23 mouse cellular contexts compared by ENCODE assay signal in the genomic region with DNA sequence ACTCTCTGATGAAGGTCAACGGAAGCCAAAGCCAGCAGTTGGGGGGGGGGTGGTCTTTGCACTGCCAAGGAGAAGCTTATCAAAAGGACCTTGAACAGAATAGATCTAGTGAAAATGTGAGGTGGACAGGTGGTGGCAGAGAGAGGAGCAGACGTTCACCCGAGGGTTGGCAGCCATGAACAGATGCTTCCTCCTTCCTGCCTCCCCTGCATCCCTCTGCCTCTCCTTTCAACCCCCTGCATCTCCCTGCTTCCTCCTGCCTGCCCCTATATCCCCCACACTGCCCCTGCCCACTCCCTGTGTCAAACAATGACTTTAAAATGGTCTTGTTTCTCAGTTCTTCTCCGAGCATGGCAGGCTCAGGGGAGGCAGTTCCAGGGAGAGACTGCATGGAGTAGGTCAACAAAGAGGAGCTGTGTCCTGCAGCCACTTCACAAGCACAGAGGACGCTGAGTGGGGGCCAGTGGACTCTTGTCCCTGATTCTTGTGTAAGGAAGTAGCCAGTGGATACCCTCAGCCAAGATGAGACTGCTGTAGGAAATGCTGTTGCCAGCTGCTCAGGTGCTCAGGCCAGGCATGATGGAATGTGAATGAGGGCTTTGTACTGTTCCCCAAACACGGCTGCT. TPM values are rescaled to one million over a fixed set of nuclear protein-coding genes. Genes with fewer than 3 reads are reported as not detected.
DNase-seq lines count a peak whose midpoint lies in the region; ATAC-seq and TF ChIP-seq lines count a peak whose summit lies in the region.
"Had no signal": no experiment of that assay in that cellular context is flagged by ENCODE, and none has a peak within 500 bp of the region (broad histone marks: within the 10 kb centered on the region; RNA-seq: fewer than 3 reads in every experiment).

No protein-coding gene starts in this region.

- TF ChIP-seq POLR2A in cerebellum, adult 2 months (IDR thresholded peaks at IDR 0.05; ENCODE audit: borderline replicate concordance, insufficient read depth, low read length) = no peak

- H3K36me3 ChIP-seq in hindbrain, postnatal 0 days (ENCODE audit: insufficient read depth, low read length) = no peaks in the 10 kb centered on the region
- H3K36me3 ChIP-seq: heart, embryonic 10.5 days; limb, embryonic 12.5 days had no signal

- no peak overlapping the region for H3K4me2 ChIP-seq in hindbrain, postnatal 0 days (ENCODE audit: low read depth, low read length)
- H3K4me2 ChIP-seq: forebrain, embryonic 13.5 days; limb, embryonic 12.5 days had no signal

- no peak for ATAC-seq in hindbrain, postnatal 0 days
- ATAC-seq: activated CD4-positive, CD25-positive, alpha-beta regulatory T cell, adult 4 months; forebrain, embryonic 13.5 days; Patski had no signal

- no peak for TF ChIP-seq CTCF in cerebellum, adult 2 months (IDR thresholded peaks at IDR 0.05; ENCODE audit: borderline replicate concordance, insufficient read depth, low read depth, low read length)
- TF ChIP-seq CTCF in hindbrain, postnatal 0 days (IDR thresholded peaks at IDR 0.05; ENCODE audit: low read depth) = no peak

- 0 out of 2 replicates have a peak overlapping the region, but pooled peaks have one; percentile 13 for H3K9ac ChIP-seq in hindbrain, postnatal 0 days (replicated peaks; ENCODE audit: low read length)
- H3K9ac ChIP-seq: forebrain, embryonic 13.5 days; limb, embryonic 12.5 days; liver, embryonic 14.5 days had no signal

- H3K9me3 ChIP-seq in hindbrain, postnatal 0 days (ENCODE audit: low read length) = no peaks in the 10 kb centered on the region
- H3K9me3 ChIP-seq: forebrain, embryonic 13.5 days; heart, embryonic 10.5 days; limb, embryonic 12.5 days had no signal

- H3K4me3 ChIP-seq in cerebellum, adult 2 months (replicated peaks; ENCODE audit: insufficient read depth, low read depth, low read length) = no peak overlapping the region
- H3K4me3 ChIP-seq in hindbrain, postnatal 0 days (ENCODE audit: low read length) = no peak overlapping the region
- H3K4me3 ChIP-seq: forebrain, embryonic 13.5 days; heart, embryonic 10.5 days; limb, embryonic 12.5 days had no signal

- DNase-seq in layer of hippocampus, adult 11-12 months (ENCODE audit: low spot score) = peak; percentile 28
- DNase-seq in layer of hippocampus, adult 8-10 months (ENCODE audit: low spot score in 2 of 2) = no peak
- DNase-seq in brain, adult 2 months (ENCODE audit: low read depth, low spot score) = peak; percentile 80
- peak; percentile 54 to 60 for DNase-seq in cerebellum, adult 2 months
- no peak for DNase-seq in hindbrain, postnatal 0 days (ENCODE audit: low spot score)
- no peak for DNase-seq in frontal cortex, postnatal 25 days (ENCODE audit: low spot score in 2 of 2)
- no peak for DNase-seq in thymus, postnatal 10 days (ENCODE audit: low spot score in 2 of 2)
- DNase-seq: adrenal gland, postnatal 36 days; gastrocnemius, postnatal 36 days; heart, postnatal 10 days; kidney, adult 9 months; kidney, postnatal 36 days; spleen, adult 18-20 months; thymus, adult 18-20 months had no signal

- no peaks in the 10 kb centered on the region for H3K27me3 ChIP-seq in cerebellum, adult 2 months (ENCODE audit: control insufficient read depth, insufficient read depth, low read length)
- H3K27me3 ChIP-seq in hindbrain, postnatal 0 days (ENCODE audit: insufficient read depth, low read length) = no peaks in the 10 kb centered on the region
- H3K27me3 ChIP-seq: forebrain, embryonic 13.5 days; limb, embryonic 12.5 days had no signal

- 18% methylated on average over 6 of the region's 6 CpGs for WGBS in cerebellum, adult 2 months
- 33% methylated on average over 6 of the region's 6 CpGs for WGBS in hindbrain, postnatal 0 days

- peak overlapping the region; percentile 64 for H3K27ac ChIP-seq in cerebellum, adult 2 months (ENCODE audit: insufficient read depth, low read length)
- peak overlapping the region; percentile 64 for H3K27ac ChIP-seq in hindbrain, postnatal 0 days
- H3K27ac ChIP-seq: forebrain, embryonic 13.5 days; heart, embryonic 10.5 days; limb, embryonic 12.5 days; liver, embryonic 14.5 days had no signal

- peaks cover 45% of the 10 kb centered on the region for H3K4me1 ChIP-seq in cerebellum, adult 2 months (ENCODE audit: control insufficient read depth, insufficient read depth, low read length)
- 0 out of 2 replicates have a peak, but pooled peaks cover 7% of the 10 kb centered on the region for H3K4me1 ChIP-seq in hindbrain, postnatal 0 days (ENCODE audit: insufficient read depth, low read length)
- H3K4me1 ChIP-seq: forebrain, embryonic 13.5 days; heart, embryonic 10.5 days; limb, embryonic 12.5 days had no signal

RNA-seq across cellular contexts. Expression of gene Bhlhe23, which starts 39.9 kb away (rescaled TPM):
- total RNA-seq in layer of hippocampus, adult 8-10 months (2022) = not detected
- 0.06 TPM in 1 of 2 replicates, not detected in the other for polyA plus RNA-seq in cerebellum, adult 2 months (2012; rRNA removed)
- total RNA-seq in hindbrain, postnatal 0 days (2014; rRNA removed) = 0.72 and 0.73 TPM in 2 replicates
- polyA plus RNA-seq in hindbrain, postnatal 0 days (2015; fragmentation: Nextera tagmentation; extraction: Ambion mirVana) = 0.23 and 0.49 TPM in 2 replicates
- total RNA-seq: adrenal gland, postnatal 36 days; gastrocnemius, postnatal 36 days; heart, postnatal 10 days had no signal
- polyA plus RNA-seq: activated CD4-positive, CD25-positive, alpha-beta regulatory T cell, adult 4 months; intestine, embryonic 14.5 days; limb, embryonic 12.5 days; liver, embryonic 14.5 days; lung, embryonic 16.5 days; Patski; stomach, embryonic 14.5 days had no signal

Comparison
In these comparisons a context has a peak if more than half of its experiments do, and no peak if none do; other contexts are left out.
1. DNase-seq: peak in layer of hippocampus, adult 11-12 months (single experiment), brain, adult 2 months (single experiment) and cerebellum, adult 2 months (2 of 2); none in layer of hippocampus, adult 8-10 months (0 of 2), hindbrain, postnatal 0 days (single experiment), frontal cortex, postnatal 25 days (0 of 2) and thymus, postnatal 10 days (0 of 2).